Mouse (Mus musculus): ENCODE data around the gene Wnk2. TPM values are rescaled to one million over a fixed set of nuclear protein-coding genes. Genes with fewer than 3 reads are reported as not detected.

The Wnk2 gene
- polyA plus RNA-seq, 2 experiments: 3.0 to 7.8 TPM

DNA sequence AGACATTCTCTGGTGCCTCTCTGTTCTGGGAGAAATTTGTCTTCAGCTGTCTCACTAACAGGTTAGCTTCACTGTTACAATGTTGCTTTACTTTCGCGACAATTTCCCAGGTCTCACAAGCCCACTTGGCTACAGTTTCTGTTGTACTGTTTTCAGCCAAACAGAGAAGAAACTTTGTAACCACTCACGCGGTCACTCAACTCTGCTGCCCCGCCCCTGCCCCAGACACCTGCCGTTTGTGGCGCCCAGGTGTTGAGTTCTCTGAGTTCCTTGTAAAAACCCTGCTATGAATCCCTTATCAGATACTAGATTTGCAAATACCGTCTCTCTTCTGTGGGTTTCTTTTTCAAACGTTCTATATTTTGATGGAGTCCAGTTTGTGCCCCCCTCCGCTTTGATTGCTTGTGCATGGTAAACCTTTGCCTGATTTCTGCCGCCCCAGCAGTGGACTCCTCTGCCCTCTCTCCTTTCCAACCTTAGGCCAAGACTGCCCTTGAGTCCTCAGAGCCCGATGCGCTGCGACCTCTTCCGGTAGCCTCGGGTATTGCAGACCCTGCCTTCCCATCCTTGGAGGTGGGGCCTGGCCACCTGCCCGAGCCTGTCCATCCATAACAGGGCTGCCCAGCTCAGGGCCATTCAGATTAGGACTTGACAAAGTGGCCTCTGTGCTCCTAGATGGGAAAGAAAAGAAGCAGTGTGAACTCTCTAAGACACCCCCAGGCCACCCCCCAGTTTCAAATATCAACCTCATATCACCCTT is 21.8 kb upstream of the Wnk2 start:
- Histone ChIP-seq H3K9me3 (ENCODE audit: control insufficient read depth, low read length) (no peaks in the 10 kb centered on the region), H3K27ac (replicated peaks; ENCODE audit: low read depth, low read length) (no peak overlapping the region), H3K9ac (ENCODE audit: low read depth, low read length, severe bottlenecking) (no peak overlapping the region), H3K27me3 (ENCODE audit: control insufficient read depth, insufficient read depth, low read length) (no peaks in the 10 kb centered on the region), H3K4me3 (replicated peaks; ENCODE audit: low read length) (no peak overlapping the region), H3K4me1 (ENCODE audit: control insufficient read depth, insufficient read depth, low read length) (peaks cover 7% of the 10 kb centered on the region), H3K36me3 (ENCODE audit: control insufficient read depth, insufficient read depth, low read length) (no peaks in the 10 kb centered on the region), H3K4me2 (replicated peaks; ENCODE audit: low read depth, low read length, severe bottlenecking) (no peak overlapping the region)
- no peak for TF ChIP-seq POLR2A (IDR thresholded peaks at IDR 0.05; ENCODE audit: borderline replicate concordance, extremely low read depth, insufficient read depth, insufficient read length)
- 15% methylated on average over 17 of the region's 17 CpGs for WGBS
- DNase-seq (ENCODE audit: low spot score): peak; percentile 80
- peak; percentile 41; the same call in 1 of the 2 replicates for ATAC-seq (ENCODE audit: low FRiP score, low read depth)

DNA sequence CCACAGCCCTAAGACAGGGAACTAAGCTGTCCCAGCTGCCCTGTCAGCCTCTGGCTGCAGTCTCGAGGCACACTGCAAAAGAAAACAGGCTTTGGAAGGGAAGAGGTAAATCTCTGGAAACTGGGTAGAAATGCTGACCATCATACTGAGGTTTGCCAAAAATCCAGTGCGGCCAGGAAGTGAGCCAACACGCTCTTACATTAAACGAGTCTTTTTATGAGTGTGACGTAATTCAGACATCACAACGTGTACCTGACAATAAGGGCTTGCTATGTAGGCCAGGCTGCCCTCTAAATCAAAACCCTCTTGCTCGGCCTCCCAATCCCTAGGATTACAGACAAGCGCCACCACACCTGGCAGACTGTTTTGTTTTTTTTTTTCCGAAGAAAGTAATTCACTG is 19.3 kb upstream of the Wnk2 start:
- no peaks in the 10 kb centered on the region for H3K36me3 ChIP-seq (ENCODE audit: control insufficient read depth, insufficient read depth, low read length)
- no peak overlapping the region for H3K4me3 ChIP-seq (replicated peaks; ENCODE audit: low read length)
- H3K4me2 ChIP-seq (replicated peaks; ENCODE audit: low read depth, low read length, severe bottlenecking): no peak overlapping the region
- H3K9ac ChIP-seq (ENCODE audit: low read depth, low read length, severe bottlenecking): no peak overlapping the region
- H3K4me1 ChIP-seq (ENCODE audit: control insufficient read depth, insufficient read depth, low read length): peaks cover 7% of the 10 kb centered on the region
- ATAC-seq (ENCODE audit: low FRiP score, low read depth) (no peak; the same call in 1 of the 2 replicates), DNase-seq (ENCODE audit: low spot score) (peak; percentile 68)
- H3K27ac ChIP-seq (replicated peaks; ENCODE audit: low read depth, low read length): no peak overlapping the region; the same call in none of the 2 replicates
- H3K27me3 ChIP-seq (ENCODE audit: control insufficient read depth, insufficient read depth, low read length): no peaks in the 10 kb centered on the region
- WGBS: 25% methylated on average over 9 of the region's 9 CpGs
- no peak for TF ChIP-seq POLR2A (IDR thresholded peaks at IDR 0.05; ENCODE audit: borderline replicate concordance, extremely low read depth, insufficient read depth, insufficient read length)
- no peaks in the 10 kb centered on the region for H3K9me3 ChIP-seq (ENCODE audit: control insufficient read depth, low read length)

DNA sequence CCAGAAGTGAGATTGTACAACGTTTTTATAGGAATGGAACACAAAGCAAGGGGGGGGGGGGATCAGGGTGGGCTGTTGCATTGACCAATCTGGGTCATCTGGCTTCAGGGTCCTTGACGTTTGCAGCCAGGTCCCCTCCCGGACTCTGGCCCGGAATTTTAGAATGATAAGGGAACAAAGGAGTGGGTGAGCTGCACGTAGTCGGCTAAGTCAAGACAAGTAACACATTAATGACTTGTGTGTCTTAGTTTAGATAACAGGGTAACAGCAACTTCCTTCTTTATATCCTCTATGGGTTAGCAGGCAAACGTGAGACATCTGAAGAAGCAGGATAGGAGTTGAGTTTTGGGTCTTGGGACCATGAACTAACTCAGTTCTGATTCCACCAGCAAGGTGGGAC is 15.8 kb upstream of the Wnk2 start:
- H3K4me1 ChIP-seq (ENCODE audit: control insufficient read depth, insufficient read depth, low read length): peaks cover 7% of the 10 kb centered on the region
- no peak for DNase-seq (ENCODE audit: low spot score)
- H3K4me2 ChIP-seq (replicated peaks; ENCODE audit: low read depth, low read length, severe bottlenecking): no peak overlapping the region
- H3K27me3 ChIP-seq (ENCODE audit: control insufficient read depth, insufficient read depth, low read length): no peaks in the 10 kb centered on the region
- 79% methylated on average over 7 of the region's 7 CpGs for WGBS
- no peak overlapping the region for H3K9ac ChIP-seq (ENCODE audit: low read depth, low read length, severe bottlenecking)
- no peak overlapping the region for H3K27ac ChIP-seq (replicated peaks; ENCODE audit: low read depth, low read length)
- no peaks in the 10 kb centered on the region for H3K9me3 ChIP-seq (ENCODE audit: control insufficient read depth, low read length)
- no peak for TF ChIP-seq POLR2A (IDR thresholded peaks at IDR 0.05; ENCODE audit: borderline replicate concordance, extremely low read depth, insufficient read depth, insufficient read length)
- H3K4me3 ChIP-seq (replicated peaks; ENCODE audit: low read length): no peak overlapping the region
- no peaks in the 10 kb centered on the region for H3K36me3 ChIP-seq (ENCODE audit: control insufficient read depth, insufficient read depth, low read length)
- no peak for ATAC-seq (ENCODE audit: low FRiP score, low read depth)

DNA sequence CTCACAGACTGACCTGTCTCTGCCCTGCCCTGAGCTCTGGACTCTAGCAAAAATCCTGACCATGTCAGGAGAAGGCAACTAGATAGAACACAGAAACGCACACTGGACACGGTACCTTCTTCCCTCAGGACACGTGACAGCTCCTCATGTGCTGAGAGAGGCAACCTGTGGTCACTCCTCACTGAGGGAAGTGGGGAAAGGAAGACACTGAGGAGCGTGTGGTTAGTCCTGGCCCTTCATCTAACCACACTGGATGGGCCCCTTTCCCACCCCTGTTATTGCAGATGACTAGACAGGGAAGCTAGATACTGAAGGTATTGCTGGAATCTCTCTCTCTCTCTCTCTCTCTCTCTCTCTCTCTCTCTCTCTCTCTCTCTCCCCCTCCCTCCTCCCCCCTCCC is 14.9 kb upstream of the Wnk2 start:
- Histone ChIP-seq H3K27ac (replicated peaks; ENCODE audit: low read depth, low read length) (no peak overlapping the region), H3K9me3 (ENCODE audit: control insufficient read depth, low read length) (no peaks in the 10 kb centered on the region), H3K4me2 (replicated peaks; ENCODE audit: low read depth, low read length, severe bottlenecking) (no peak overlapping the region), H3K9ac (ENCODE audit: low read depth, low read length, severe bottlenecking) (no peak overlapping the region), H3K4me1 (ENCODE audit: control insufficient read depth, insufficient read depth, low read length) (peaks cover 7% of the 10 kb centered on the region), H3K4me3 (replicated peaks; ENCODE audit: low read length) (no peak overlapping the region), H3K27me3 (ENCODE audit: control insufficient read depth, insufficient read depth, low read length) (no peaks in the 10 kb centered on the region), H3K36me3 (ENCODE audit: control insufficient read depth, insufficient read depth, low read length) (no peaks in the 10 kb centered on the region)
- TF ChIP-seq POLR2A (IDR thresholded peaks at IDR 0.05; ENCODE audit: borderline replicate concordance, extremely low read depth, insufficient read depth, insufficient read length): no peak
- ATAC-seq (ENCODE audit: low FRiP score, low read depth): no peak
- WGBS: 82% methylated on average over 4 of the region's 4 CpGs
- no peak for DNase-seq (ENCODE audit: low spot score)

DNA sequence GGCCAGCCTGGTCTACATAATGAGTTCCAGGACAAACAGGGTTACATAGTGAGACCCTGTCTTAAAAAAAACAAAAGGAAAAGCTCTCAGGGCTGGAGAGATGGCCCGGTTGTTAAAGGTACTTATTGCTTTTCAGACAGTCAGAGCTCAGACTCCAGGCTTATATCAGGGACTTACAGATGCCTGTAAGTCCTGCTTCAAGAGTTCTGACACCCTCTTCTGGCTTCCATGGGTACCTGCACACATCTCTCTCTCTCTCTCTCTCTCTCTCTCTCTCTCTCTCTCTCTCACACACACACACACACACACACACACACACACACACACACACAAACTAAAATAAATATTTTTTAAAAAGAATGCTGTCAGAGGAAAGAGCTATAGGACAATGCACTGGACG is 13.4 kb upstream of the Wnk2 start:
- Histone ChIP-seq H3K9me3 (ENCODE audit: control insufficient read depth, low read length) (no peaks in the 10 kb centered on the region), H3K4me1 (ENCODE audit: control insufficient read depth, insufficient read depth, low read length) (no peaks in the 10 kb centered on the region), H3K9ac (ENCODE audit: low read depth, low read length, severe bottlenecking) (no peak overlapping the region), H3K4me3 (replicated peaks; ENCODE audit: low read length) (no peak overlapping the region), H3K27me3 (ENCODE audit: control insufficient read depth, insufficient read depth, low read length) (no peaks in the 10 kb centered on the region), H3K36me3 (ENCODE audit: control insufficient read depth, insufficient read depth, low read length) (no peaks in the 10 kb centered on the region), H3K27ac (replicated peaks; ENCODE audit: low read depth, low read length) (no peak overlapping the region), H3K4me2 (replicated peaks; ENCODE audit: low read depth, low read length, severe bottlenecking) (no peak overlapping the region)
- no peak for TF ChIP-seq POLR2A (IDR thresholded peaks at IDR 0.05; ENCODE audit: borderline replicate concordance, extremely low read depth, insufficient read depth, insufficient read length)
- no peak for DNase-seq (ENCODE audit: low spot score)
- WGBS: 72% methylated on average over 2 of the region's 2 CpGs
- ATAC-seq (ENCODE audit: low FRiP score, low read depth): no peak

Data from limb, embryonic 14.5 days (tissue).